Mouse (Mus musculus): ENCODE results near the gene Slc26a10. TPM values are rescaled to one million over a fixed set of nuclear protein-coding genes. Genes with fewer than 3 reads are reported as not detected.

The Slc26a10 gene
- polyA plus RNA-seq, 1 experiment = 6.4 TPM

DNA sequence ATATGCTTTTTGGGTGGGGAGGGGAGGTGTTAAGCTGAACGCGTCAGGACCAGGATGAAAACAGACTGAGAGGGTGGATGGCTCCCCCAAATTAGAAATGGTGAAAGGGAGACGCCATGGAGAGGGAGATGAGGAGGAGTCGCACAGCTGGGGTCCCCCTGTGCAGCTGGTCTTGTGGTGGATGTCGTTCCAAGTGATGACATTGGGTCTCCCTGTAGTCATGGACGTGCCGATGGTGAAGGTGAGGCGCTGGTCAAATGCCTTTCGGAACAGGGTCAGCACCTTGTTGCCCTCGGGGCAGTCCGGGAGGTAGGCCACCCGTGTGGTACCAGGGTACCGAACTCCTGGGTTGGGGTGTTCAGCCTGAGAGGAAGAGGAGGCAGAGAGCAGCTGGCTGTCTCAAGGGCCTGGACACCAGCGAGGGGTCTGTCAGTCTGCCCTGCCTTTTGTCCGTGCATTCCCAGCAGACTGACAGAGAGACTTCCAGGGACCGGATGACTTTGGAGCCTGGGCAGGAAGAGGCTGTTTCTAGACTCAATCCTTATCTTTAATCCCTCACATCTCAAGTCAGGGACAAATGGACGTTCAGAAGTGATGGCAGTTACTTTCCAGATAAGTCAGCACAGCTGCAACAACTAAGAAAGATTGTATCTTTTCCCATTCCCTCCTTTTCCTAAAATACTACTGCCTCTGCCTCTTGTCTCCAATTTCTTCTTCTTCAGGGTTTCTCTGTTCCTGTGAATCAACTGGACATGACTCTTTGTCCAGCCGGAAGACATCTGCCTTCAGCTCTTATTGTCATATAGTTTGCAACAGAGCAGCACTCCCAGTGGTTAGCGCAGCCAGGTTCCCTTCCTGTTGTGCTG is 11.0 kb upstream of the Slc26a10 start:
- DNase-seq = no peak
- peaks cover 29% of the 10 kb centered on the region for H3K4me1 ChIP-seq (replicated peaks; ENCODE audit: control insufficient read depth, insufficient read depth, low read length)
- WGBS = 93% methylated on average over 19 of the region's 19 CpGs
- TF ChIP-seq CTCF (IDR thresholded peaks at IDR 0.05; ENCODE audit: borderline replicate concordance, control insufficient read depth, extremely low read depth, insufficient read depth, low read length, poor library complexity) (no peak), POLR2A (IDR thresholded peaks at IDR 0.05; ENCODE audit: control insufficient read depth, extremely low read depth, insufficient read depth, low read length, poor library complexity) (no peak)
- H3K27me3 ChIP-seq (ENCODE audit: control insufficient read depth, insufficient read depth, low read length) = peaks cover 20% of the 10 kb centered on the region
- no peaks in the 10 kb centered on the region for H3K36me3 ChIP-seq (ENCODE audit: control insufficient read depth, insufficient read depth, low read length)
- H3K27ac ChIP-seq (ENCODE audit: control insufficient read depth, insufficient read depth, low read length) = no peak overlapping the region
- H3K4me3 ChIP-seq (ENCODE audit: control insufficient read depth, insufficient read depth, low read length) = no peak overlapping the region

DNA sequence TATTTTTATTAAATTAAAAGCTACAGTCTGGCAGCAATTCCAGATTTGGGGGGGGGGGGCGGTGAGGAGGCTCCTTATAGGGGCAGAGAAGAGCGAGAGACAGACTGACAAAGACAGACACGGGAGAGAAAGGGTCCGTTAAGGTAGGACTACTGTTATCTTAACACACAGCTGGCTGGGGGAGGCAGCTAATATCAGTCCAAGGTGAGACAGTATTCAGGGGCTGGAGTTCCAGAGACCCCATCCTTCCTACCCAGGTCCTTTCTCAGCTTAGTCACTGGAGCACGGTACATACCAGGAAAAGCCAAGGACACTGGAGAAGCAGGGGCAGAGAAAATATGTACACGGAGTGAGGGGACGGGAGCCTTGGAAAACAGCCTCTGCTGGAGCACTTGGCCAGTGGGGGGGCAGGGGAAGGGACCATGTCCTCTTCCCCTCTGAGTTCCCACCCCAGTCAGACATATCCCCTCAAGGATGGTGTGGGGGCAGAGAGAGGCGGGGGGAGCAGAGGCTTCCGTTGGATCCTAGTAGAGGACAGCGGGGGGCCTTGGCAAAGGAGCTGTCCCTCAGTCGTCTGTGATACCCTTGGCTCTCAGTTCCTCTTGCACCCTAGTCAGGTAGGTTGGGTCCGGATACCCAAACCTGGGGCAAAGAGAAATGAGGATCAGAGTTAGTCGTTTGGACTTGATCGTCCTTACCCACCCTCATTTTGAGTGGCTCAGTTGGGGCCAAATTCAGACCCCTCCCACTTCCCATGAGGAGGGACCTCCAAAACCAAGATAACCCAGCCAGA is 10.1 kb upstream of the Slc26a10 start:
- Histone ChIP-seq H3K36me3 (ENCODE audit: control insufficient read depth, insufficient read depth, low read length) (no peaks in the 10 kb centered on the region), H3K27me3 (ENCODE audit: control insufficient read depth, insufficient read depth, low read length) (peaks cover 20% of the 10 kb centered on the region), H3K27ac (ENCODE audit: control insufficient read depth, insufficient read depth, low read length) (no peak overlapping the region), H3K4me3 (ENCODE audit: control insufficient read depth, insufficient read depth, low read length) (no peak overlapping the region), H3K4me1 (replicated peaks; ENCODE audit: control insufficient read depth, insufficient read depth, low read length) (peaks cover 26% of the 10 kb centered on the region)
- WGBS = 91% methylated on average over 14 of the region's 14 CpGs
- TF ChIP-seq POLR2A (IDR thresholded peaks at IDR 0.05; ENCODE audit: control insufficient read depth, extremely low read depth, insufficient read depth, low read length, poor library complexity) (no peak), CTCF (IDR thresholded peaks at IDR 0.05; ENCODE audit: borderline replicate concordance, control insufficient read depth, extremely low read depth, insufficient read depth, low read length, poor library complexity) (no peak)
- no peak for DNase-seq

DNA sequence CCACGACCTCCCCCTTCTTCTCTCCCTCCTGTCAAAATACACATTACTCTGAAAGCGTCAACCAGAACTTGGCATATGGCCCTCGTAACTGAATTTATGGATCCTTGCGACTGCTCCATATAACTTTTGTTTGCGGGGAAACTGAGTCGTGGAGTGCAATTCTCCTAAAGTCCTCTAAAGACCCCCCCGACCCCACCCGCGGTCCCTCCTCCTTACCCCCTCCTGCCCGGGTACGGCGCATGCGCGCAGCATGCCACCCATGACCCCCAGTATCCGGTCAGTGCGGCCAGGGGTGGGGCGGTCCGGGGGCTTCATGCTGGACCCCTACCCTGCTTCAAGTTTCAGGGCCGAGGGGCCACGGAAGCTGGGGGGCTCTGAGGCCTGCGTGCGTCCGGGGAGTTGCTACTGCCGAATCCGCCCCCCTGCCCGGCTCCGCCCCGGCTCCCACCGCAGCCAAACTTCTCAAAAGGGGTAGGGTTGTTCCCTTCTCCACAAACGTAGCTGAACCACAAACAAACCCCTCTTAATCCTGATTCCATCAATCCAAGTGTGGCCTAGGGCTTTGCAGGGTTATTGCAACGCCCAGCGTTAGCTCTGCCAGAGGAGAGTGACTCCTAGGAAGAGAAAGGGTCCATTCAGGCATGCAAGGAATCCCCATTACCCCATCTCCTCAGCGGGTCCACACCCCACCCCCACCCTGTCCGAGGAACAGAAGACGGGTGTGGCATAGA is 9.4 kb upstream of the Slc26a10 start, which contains the start of gene Arhgef25:
Arhgef25 (minus strand) TSS at position 433 of the 731 bp plus-strand sequence.
- DNase-seq = no peak
- Histone ChIP-seq H3K4me3 (ENCODE audit: control insufficient read depth, insufficient read depth, low read length) (no peak within 1 kb of the TSS), H3K4me1 (replicated peaks; ENCODE audit: control insufficient read depth, insufficient read depth, low read length) (peaks cover 21% of the 10 kb centered on the region), H3K27me3 (ENCODE audit: control insufficient read depth, insufficient read depth, low read length) (peaks cover 20% of the 10 kb centered on the region), H3K36me3 (ENCODE audit: control insufficient read depth, insufficient read depth, low read length) (no peaks in the 10 kb centered on the region), H3K27ac (ENCODE audit: control insufficient read depth, insufficient read depth, low read length) (no peak within 1 kb of the TSS)
- TF ChIP-seq POLR2A (IDR thresholded peaks at IDR 0.05; ENCODE audit: control insufficient read depth, extremely low read depth, insufficient read depth, low read length, poor library complexity) (no peak), CTCF (IDR thresholded peaks at IDR 0.05; ENCODE audit: borderline replicate concordance, control insufficient read depth, extremely low read depth, insufficient read depth, low read length, poor library complexity) (no peak)
- 18% methylated on average over 35 of the region's 35 CpGs for WGBS

DNA sequence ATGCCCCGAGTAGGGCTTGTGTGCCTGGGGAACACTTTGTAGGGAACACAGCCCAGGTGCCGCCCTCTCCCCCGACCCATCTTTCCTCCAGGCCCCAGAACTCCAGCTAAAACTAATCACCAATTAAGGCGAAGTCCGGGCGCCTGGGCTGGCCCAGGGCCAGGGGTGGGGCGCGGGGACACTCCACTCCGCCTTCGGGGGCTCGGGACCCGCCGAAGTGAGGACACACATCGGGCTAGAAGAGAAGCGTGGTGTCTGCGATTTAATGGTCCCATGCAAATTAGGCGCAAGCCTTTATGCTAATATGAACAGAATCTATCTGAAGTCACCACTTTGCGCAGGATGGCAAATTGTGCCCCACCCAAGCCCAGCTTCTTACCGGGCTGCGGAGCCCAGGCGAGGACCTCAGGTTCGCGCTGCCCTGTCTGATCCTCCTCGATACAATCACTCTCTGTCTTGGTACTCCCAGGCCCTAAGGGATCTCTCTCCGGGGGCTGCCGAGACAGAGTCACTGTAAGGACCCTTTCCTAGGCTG is 8.7 kb upstream of the Slc26a10 start:
- peaks cover 20% of the 10 kb centered on the region for H3K27me3 ChIP-seq (ENCODE audit: control insufficient read depth, insufficient read depth, low read length)
- TF ChIP-seq POLR2A (IDR thresholded peaks at IDR 0.05; ENCODE audit: control insufficient read depth, extremely low read depth, insufficient read depth, low read length, poor library complexity) (no peak), CTCF (IDR thresholded peaks at IDR 0.05; ENCODE audit: borderline replicate concordance, control insufficient read depth, extremely low read depth, insufficient read depth, low read length, poor library complexity) (no peak)
- no peak overlapping the region for H3K4me3 ChIP-seq (ENCODE audit: control insufficient read depth, insufficient read depth, low read length)
- H3K4me1 ChIP-seq (replicated peaks; ENCODE audit: control insufficient read depth, insufficient read depth, low read length) = peaks cover 15% of the 10 kb centered on the region
- 3% methylated on average over 26 of the region's 26 CpGs for WGBS
- no peak for DNase-seq
- no peak overlapping the region for H3K27ac ChIP-seq (ENCODE audit: control insufficient read depth, insufficient read depth, low read length)
- H3K36me3 ChIP-seq (ENCODE audit: control insufficient read depth, insufficient read depth, low read length) = no peaks in the 10 kb centered on the region

DNA sequence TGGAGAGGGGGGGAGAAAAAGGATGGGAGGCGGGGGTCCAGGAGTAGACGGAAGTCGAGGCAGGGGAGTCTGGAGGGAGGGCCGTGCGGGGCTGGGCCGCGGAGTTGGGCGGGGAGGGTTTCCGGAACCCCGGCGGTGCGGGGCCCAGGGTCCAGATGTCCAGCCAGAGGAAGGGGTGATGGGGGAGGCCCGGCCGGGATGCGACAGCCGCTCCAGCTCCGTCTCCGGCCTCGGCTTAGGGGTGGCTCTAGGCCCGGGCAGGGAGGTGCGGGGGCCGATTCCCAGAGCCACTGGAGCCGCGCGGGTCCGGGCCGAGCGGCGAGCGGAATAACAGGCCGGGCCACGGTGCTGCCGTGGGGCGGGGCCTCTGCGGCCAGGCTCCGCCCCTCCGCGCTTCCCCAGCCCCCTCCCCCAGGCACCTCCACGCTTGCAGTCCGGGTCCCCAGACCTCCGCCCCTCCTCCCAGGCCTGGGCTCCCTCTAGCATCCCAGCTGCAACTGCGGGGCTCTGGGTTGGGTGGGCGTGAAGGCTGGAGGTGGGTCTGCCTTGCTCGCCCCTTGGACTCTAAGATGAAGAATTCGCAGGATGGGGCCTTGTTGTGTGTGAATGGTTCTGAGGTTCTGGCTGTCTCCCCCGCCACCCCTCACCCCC is 8.1 kb upstream of the Slc26a10 start:
- H3K36me3 ChIP-seq (ENCODE audit: control insufficient read depth, insufficient read depth, low read length) = no peaks in the 10 kb centered on the region
- H3K27ac ChIP-seq (ENCODE audit: control insufficient read depth, insufficient read depth, low read length) = no peak overlapping the region
- peaks cover 20% of the 10 kb centered on the region for H3K27me3 ChIP-seq (ENCODE audit: control insufficient read depth, insufficient read depth, low read length)
- 3% methylated on average over 46 of the region's 46 CpGs for WGBS
- TF ChIP-seq CTCF (IDR thresholded peaks at IDR 0.05; ENCODE audit: borderline replicate concordance, control insufficient read depth, extremely low read depth, insufficient read depth, low read length, poor library complexity) (no peak), POLR2A (IDR thresholded peaks at IDR 0.05; ENCODE audit: control insufficient read depth, extremely low read depth, insufficient read depth, low read length, poor library complexity) (no peak)
- H3K4me3 ChIP-seq (ENCODE audit: control insufficient read depth, insufficient read depth, low read length) = no peak overlapping the region; the same call in none of the 2 replicates
- no peak for DNase-seq
- H3K4me1 ChIP-seq (replicated peaks; ENCODE audit: control insufficient read depth, insufficient read depth, low read length) = peaks cover 14% of the 10 kb centered on the region; the same call in 1 of the 2 replicates
